Mouse (Mus musculus): ENCODE measurements around the gene Elovl2.
"Not testable (repeated sequence)": the region's sequence is repeated elsewhere in the genome, so short reads cannot be mapped to it uniquely, and the experiment has no call there.

The Elovl2 gene

DNA sequence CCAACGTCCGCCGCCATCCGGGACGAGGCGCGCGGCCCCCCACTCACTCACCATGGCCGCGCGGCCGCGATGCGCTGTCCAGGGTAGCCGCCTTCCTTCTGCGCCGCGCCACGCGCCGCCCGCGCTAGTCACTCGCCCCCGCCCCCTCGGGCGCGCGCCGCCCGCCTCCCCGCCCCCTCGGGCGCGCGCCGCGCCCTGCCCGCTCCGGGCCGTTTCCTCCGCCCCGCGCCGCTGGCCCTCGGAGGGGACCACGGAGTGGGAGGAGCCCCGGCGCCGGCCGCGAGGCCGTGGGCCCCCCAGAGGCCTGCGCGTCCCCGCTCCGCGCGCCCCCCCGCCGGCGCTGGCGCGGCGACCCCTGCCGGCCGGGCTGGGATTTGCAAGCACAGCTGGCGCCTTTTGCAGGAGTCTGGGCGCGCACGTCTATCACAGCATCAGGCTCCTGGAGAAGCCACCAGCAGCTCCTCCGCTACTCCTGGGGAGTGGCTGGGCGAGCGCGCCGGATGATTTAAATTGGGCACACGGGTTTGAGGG lies at the start of gene Elovl2:
Elovl2 (minus strand) TSS at position 102 of the 531 bp plus-strand sequence.
- DNase-seq (ENCODE audit: extremely low read depth, low read depth): no peak

DNA sequence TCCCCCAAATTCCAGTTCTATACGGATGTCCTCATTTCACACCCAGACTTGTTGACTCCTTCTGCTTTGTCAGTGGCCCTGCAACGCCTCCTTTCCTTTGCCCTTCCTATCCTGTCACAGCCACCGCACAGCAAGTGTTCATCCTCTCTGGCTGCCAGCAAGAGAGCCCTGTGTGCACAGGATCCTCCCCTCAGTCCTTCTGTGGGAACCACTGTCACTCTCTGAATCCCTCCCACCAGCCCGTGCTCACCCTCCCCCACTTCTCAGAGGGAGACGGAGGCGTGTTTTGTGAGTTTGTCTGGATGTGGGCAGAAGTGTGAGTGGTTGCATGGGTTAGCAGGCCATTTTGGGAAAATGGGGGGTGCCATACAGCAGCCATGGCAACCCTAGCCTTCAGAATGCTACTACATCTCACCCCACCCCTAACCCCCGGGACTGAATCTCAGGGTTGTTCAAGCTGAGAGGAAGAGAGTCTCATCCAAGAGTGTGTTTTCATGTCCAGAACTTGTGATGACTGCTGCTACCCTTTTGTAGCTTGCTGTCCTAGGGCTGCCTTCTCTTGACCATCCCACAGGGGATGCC lies 47.7 kb upstream of the Elovl2 start:
- DNase-seq (ENCODE audit: extremely low read depth, low read depth): no peak

DNA sequence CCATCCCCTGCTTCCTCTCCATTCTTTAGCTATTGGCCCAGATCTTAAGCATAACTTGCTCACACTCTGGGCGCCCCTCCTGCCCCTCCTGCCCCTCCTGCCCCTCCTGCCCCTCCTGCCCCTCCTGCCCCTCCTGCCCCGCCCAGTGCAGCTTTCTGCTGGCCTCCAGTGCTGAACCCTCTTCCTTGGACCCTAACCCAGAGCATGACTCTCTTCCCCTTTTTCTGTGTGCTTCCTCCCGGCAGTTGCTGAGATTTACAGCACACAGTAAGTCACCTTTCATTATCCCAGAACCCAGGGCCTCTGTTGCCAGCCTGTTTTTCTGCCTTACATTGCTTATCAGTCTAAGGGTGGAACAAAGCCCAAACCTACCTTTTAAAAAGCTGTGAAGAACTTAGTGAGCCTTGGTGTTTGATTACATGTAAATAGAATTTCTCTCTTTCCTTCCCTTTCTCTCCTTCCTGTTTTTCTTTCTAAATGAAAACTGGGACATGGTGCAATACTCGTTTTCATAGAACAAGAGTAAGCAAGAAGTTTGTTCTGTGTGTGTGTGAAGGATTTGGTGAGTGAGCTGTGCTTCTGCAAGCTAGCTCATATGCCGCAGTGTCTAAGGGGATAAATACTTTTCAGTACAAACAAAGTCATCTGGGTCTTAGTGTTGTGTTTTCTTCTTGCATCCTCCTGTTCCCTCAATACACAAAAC lies 43.2 kb upstream of the Elovl2 start:
- no peak for DNase-seq (ENCODE audit: extremely low read depth, low read depth)

DNA sequence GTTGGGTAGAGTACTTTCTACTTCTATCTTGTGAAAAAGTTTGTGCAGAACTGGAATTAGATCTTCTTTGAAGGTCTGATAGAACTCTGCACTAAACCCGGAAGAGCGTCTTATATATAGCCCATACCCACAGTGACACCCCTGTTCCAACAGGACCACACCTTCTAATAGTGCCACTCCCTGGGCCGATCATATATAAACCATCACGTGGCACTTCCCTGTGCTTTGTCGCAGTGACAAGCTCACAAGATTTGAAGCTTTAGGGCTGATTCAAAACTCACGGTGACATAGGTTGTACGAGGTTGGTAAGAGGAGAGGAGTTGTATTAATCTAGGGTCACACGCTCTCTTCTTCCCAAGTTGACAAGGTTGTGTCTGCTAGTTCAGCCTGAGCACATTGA lies 41.4 kb upstream of the Elovl2 start:
- not testable (repeated sequence) for DNase-seq (ENCODE audit: extremely low read depth, low read depth)

DNA sequence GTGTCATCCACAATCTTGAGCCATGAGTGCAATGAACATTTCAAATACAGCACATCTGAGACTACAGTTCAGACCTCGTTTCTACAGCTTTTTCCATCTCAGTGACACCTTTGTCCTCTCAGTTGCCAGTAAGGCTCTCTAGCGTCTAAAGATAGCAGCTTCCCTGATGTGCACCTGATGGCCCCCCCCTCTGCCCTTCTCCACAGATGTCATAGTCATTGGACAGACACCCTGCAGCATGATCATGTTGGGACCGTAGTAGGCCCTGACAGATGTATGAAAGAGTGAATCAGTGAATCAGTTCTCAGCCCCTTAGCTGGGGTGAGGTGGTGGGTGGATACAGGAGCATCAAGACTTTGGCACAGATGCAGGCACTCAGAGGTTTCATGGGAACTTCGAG lies 37.6 kb upstream of the Elovl2 start:
- DNase-seq (ENCODE audit: extremely low read depth, low read depth): no peak

DNA sequence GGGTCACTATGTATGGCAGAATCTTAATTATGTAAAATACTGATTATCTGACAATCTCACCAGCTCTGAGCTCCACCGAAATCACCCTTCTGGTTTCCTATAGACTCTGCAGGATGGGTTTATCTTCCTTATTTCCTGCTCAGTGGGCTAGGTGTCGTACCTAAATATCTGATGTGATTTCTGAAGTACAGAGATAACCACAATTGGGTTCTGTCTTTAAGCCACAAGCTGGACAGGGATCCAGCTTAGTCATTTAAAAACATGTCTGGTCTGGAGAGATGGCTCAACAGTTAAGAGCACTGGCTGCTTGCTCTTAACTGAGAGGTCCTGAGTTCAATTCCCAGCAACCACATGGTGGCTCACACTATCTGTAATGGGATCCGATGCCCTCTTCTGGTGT lies 36.8 kb upstream of the Elovl2 start:
- DNase-seq (ENCODE audit: extremely low read depth, low read depth): no peak

DNA sequence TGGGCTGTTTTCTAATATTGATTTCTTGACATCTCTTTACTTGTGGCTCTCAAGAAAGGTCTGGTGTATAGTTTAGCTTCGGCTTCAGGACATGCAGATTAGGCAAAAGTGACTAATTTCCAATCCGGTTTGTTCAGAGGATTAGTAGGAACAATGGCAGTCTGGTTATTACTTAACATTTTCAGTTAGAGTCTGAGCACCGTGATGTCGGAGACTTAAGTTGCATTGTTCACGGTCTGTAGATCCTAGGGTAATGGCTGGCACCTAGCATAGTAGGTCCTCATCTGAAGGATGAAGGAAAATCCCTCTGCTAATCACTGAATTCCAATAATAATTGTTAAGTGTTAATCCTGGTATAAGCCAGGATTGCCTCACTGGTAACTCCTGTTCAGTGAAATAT lies 35.9 kb upstream of the Elovl2 start:
- no peak for DNase-seq (ENCODE audit: extremely low read depth, low read depth)

DNA sequence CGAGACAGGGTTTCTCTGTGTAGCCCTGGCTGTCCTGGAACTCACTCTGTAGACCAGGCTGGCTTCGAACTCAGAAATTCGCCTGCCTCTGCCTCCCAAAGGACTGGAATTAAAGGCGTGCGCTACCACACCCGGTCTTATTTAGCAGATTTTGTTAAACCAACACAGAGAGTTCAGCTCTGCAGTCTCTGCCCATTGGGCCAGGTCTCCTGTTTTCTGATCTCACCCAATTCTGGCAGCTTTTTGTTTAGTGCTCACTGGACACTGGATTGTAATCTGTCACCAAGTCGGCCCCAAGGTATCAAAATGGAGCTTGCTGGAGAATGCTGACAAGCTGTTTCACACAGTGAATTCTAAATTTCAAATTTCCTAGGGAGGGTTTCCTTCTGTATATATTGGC lies 32.5 kb upstream of the Elovl2 start:
- DNase-seq (ENCODE audit: extremely low read depth, low read depth): no peak

DNA sequence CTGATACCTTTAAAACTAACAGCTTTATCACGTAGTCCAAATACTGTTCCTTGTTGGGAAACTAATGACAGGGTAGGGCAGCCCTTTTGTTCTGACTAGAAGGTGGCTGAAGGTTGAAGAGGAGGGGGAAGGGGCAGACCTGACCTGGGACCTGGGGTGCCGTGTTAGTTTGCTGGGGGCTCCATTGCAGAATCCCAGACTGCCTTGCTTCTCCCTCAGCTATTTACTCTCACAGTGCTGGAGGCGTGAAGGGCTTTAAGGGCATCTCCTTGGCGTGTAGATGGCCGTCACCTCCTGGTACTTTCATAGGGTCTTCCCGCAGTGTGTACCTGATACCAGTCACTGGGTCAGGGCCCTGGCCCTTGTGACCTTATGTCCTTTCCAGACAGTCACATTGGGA lies 31.9 kb upstream of the Elovl2 start:
- DNase-seq (ENCODE audit: extremely low read depth, low read depth): no peak

DNA sequence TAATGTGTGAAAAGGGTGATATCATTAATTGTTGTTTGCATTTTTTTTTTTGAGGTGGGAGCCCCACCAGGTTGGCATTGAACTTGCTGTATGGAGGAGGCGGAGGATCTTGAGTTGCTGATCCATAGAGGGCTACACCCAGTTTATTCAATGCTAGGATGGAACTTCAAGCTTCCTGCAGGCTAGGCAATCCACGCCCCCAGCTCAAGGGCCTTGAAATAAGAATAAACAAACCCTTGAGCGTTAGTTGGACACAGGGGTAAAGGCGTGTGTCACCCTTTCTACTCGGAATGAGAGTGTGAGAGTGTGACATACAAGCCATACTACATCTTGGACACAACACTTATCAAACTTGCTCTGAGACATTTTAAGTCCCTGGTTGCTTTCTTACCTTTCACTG lies 31.5 kb upstream of the Elovl2 start:
- no peak for DNase-seq (ENCODE audit: extremely low read depth, low read depth)

DNA sequence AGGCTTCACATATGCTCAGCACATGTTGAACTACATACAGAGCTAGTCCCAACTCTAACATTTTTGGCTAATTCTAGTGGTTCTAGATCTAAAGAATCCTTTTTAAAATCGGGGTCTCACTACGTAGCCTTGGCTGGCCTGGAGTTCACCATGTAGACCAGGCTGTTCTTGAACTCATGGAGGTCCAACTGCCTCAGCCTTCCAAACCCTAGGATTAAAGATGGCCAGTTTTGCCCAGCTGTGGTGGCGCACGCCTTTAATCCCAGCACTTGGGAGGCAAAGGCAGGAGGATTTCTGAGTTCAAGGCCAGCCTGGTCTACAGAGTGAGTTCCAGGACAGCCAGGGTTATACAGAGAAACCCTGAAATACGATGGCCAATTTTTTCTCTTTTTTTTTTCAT lies 31.0 kb upstream of the Elovl2 start:
- not testable (repeated sequence) for DNase-seq (ENCODE audit: extremely low read depth, low read depth)

DNA sequence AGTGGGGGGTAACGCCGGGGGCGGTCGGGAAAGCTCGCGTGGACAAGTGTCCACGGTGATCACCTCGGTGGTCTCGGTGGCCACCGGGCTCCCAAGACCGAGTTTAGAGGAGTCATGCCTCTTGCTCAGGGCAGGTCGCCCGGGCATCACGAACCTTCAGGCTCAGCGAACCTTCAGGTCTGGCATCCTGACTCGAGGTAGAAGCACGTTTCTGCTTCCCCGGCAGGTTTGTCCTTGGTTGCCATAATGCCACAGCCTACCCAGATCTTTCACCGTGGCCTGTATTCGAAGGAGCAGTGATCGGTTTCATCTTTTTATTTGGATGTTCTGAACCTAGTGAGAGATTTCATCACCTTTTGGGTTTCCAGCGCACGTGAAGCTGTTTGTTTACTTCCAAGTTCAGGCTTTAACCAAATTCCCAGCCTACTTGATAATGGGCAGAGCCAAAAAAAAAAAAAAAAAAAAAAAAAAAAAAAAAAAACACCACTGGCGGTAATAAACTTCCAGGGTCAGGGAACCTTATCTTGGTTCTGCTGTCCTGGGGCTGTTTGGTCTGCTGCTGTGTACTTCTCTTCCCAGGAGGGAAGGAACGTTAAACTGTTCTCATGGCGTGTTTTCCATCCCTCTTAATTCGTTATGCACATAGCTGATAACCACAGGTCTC lies 30.2 kb upstream of the Elovl2 start:
- peak; percentile 6 for DNase-seq (ENCODE audit: extremely low read depth, low read depth)

DNA sequence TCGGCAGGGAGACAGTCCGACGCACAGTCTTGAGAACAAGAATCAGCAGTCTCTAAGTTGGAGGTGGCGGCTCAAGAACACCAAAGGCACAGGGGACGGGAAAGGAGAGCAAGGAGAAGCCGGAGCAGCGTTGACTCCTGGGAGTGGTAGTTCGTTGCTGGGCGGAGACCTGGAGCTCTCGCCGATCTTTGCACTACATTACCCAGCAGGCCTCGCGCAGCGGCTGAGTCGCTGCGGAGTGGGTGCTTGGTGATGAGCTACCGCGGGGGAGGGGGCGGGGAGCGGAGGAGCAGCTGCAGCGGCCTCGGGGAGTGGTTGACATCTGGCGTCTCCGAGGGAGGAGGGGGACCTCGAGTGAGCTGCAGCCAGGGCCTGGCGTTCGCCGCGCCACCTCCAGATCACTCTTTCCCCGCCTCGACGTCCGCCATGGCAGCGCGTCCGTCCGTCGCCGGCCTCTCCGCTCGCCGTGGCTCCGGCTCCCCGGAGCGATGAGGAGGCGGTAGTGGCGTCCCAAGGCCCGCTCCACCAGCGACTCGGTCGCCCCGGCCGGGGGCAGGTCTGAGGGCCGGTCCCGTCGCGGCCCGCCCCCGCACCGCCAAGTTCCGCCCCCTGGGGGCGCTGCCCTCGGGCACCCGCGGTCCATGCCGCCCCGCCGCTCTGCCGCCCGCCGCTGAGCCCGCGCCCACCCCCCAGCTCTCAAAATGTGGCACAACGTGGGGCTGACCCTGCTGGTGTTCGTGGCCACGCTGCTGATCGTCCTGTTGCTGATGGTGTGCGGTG lies 29.5 kb upstream of the Elovl2 start, which contains the start of gene Smim13:
Smim13 (plus strand) TSS at position 307 of the 780 bp plus-strand sequence.
- DNase-seq (ENCODE audit: extremely low read depth, low read depth): peak; percentile 96

DNA sequence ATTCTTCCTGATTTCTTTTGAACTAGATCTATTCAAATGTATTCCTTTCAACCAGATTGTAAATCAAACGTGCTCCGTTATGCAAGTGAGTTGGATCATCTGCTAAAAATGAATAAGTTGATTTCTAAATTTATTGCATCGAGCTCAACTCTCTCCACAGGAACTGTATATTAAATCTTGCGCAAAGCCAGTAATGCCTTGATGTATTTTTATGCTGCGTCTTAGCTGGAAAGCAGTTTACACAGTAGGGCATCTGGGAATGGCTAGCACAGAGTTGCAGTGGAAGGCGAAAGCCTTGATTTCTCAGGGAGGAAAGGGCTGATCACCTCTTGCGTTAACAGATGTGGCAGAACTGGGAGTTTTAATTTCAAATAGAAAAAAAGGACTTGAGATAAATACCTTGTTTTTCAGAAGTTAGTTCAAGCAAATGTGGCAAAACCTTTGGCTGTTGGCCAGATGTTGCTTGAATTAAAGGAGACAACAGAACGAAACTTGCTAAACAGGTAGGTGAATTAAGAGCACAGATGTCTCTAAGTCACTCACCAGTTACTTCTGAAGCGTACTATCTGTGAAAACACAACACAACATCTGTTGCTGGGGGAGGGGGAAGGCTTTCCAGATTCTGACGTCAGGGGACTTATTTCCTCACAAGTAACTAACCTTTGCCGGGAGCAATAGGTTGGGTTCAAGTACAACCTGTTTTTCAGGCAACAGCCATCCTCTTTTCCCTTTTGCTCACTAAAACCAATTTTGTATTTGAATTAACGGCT lies 28.7 kb upstream of the Elovl2 start:
- peak; percentile 81 for DNase-seq (ENCODE audit: extremely low read depth, low read depth)

DNA sequence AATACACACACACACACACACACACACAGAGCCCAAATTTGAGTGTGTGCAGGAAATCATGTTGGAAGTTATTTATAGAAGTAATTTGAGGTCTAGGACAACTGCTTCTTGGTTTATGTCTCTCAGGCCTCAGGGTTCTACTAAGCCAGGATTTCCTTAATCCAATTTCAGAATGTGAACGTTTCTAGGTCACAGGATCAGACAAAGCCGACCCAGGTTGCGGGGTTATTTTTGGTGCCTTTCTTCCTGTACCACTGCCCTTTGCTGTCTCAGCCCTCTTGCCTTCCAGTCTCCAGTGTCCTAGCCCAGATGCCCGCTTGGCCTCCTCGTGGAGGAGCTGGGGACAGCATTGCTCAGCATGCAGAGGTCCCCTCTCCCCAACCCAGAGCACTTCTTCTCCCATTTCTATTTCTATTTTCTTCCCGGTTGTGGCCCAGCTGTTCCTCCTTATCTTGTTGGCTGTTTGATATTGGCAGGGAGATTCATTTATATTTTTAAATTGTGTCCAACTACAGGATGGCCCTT lies 24.2 kb upstream of the Elovl2 start:
- no peak for DNase-seq (ENCODE audit: extremely low read depth, low read depth)

DNA sequence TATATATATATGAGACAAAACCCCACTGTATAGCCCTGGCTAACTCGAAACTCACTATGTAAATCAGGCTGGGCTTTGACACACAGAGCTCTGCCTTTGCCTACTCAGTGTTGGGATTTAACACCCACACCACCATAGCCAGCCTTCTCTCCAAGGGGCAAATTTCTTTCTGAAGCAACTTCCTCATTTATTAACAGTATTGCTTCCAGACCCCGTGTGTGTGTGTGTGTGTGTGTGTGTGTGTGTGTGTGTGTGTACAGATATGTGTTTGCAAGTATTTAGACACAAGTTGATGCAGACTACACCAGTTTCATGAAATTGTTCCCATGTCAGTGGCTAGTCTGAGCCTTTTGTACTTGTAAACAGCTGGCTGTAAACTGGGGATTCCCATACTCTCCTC lies 21.4 kb upstream of the Elovl2 start:
- DNase-seq (ENCODE audit: extremely low read depth, low read depth): peak; percentile 31

DNA sequence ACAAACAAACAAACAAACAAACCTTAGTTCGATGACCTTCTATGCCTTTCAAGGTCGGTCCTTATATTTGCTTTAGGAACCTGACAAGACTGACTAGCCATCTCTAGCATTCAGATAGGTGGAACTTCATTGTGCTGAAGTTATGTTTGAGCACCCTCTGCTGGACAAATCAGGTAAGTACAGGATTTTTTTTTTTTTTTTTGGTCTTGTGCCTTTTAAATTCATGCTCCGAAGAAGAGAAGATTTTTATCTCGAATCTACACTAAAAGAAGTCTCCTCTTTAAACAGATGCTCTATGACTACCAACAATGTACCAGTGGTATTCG lies 18.6 kb upstream of the Elovl2 start:
- DNase-seq (ENCODE audit: extremely low read depth, low read depth): peak; percentile 61

DNA sequence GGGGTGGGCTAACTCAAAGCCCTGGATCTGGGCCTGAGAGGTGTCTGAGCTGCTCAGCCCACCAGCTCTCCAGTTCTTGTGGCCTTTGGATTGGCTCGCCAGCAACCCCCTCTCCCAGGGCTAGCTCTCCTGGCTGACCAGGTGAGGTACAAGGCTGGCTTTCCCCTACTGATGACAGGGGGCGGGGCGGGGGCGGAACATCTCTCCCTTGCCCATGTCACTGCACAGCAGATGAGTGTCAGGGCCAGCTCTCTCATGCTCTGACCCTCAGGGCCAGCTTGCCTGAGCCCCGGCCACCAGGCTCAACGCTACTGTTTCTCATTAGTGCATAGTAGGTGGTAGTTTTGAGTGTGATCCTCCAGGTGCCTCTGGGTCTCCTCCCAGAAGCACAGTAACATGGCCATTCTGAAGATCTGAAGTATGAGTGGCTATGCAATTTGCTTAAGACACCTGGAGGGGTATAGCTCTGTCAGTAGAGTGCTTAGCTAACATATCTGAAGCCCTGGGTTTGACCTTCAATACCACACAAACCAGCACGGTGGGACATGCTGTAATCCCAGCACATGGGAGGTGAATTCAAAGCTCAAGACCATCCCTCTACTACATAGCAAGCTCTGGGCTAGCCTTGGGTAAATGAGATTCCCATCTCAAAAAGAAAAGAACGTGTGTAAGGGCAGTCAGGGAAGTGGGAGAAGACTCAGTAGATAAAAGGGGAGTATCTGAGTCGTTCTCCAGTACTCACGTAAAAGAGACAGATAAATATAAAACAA lies 18.0 kb upstream of the Elovl2 start:
- no peak for DNase-seq (ENCODE audit: extremely low read depth, low read depth)

DNA sequence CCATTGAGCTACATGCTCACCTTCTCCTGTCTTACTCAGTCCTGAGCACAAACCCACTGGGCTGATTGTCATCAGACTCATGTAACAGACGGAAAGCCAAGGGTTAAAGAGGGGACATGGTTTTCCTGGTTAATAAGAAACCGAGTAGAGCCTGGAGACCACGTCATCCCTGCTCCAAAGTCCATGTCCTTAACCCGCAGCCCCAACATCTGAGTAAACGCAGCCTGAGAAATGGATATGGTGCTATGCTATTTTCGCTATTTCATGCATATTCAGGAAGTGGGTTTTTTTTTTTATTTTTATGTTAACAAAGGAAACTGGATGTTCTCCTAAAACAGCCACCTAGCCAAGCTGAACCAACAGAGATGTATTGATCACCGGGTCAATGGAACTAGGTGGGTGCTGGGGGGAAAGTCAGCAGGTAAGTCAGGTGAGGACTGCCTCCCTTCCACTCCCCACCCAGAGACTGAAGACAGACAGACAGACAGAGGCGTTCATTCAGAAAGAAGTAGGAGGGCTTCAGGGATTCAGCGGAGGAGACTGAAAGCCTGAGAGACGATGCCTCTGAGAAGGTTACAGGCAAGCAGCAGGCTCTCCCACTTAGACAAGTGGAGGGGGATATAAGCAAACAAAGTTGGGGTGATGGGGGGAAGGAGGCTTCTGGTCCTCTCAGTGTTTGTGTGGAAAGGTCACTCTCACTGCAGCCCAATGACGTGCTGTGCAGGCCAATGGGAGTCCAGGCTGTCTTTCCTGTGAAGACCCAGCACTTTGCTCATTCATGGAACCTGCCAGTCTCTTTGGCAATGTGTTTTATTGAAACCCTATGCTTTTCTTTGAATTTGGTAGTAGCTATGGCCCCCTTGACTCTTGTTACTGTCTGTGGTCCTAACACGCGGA lies 15.9 kb upstream of the Elovl2 start:
- no peak for DNase-seq (ENCODE audit: extremely low read depth, low read depth)

Data from MEL-GATA-1-ER (cell line).